Mouse (Mus musculus) MEL (cell line): ENCODE data around the gene Zfp768. TPM values are rescaled to one million over a fixed set of nuclear protein-coding genes. Genes with fewer than 3 reads are reported as not detected.
"Not testable (repeated sequence)": the region's sequence is repeated elsewhere in the genome, so short reads cannot be mapped to it uniquely, and the experiment has no call there.

ENCODE experiments used
- DNase-seq: peaks from one replicate; pipeline ENCODE4 v3.0.0; 2011; ENCODE audit warnings: low read depth, low spot score
- H3K27ac ChIP-seq: 2 replicates; pipeline ENCODE4 v1.5.1; 2012; ENCODE audit warnings: low read depth, mild to moderate bottlenecking, control low read depth, low read length, moderate library complexity; ENCODE audit not compliant: control insufficient read depth
- H3K27me3 ChIP-seq, 2 experiments: fragments of 150-350 bp in 1 of 2; sonication (generic) in 1 of 2; 2 replicates each; pipeline ENCODE4 v1.6.1; 2012; ENCODE audit warnings: low read length in 2 of 2, mild to moderate bottlenecking in 2 of 2, improper control_type of control experiment in 1 of 2, moderate library complexity in 1 of 2; ENCODE audit not compliant: insufficient read depth in 2 of 2, control insufficient read depth in 1 of 2
- H3K36me3 ChIP-seq, 2 experiments: 2 replicates each; pipeline ENCODE4 v1.6.1; 2012 to 2014; ENCODE audit warnings: low read length in 2 of 2, improper control_type of control experiment in 1 of 2, inconsistent platforms in 1 of 2, mild to moderate bottlenecking in 1 of 2; ENCODE audit not compliant: insufficient read depth in 2 of 2, control insufficient read depth in 1 of 2
- H3K4me1 ChIP-seq, 2 experiments: fragments of 150-350 bp in 1 of 2; sonication (generic) in 1 of 2; 2 replicates each; pipeline ENCODE4 v1.6.1; 2012; ENCODE audit warnings: low read length in 2 of 2, improper control_type of control experiment in 1 of 2, mild to moderate bottlenecking in 1 of 2; ENCODE audit not compliant: insufficient read depth in 2 of 2, control insufficient read depth in 1 of 2
- H3K4me3 ChIP-seq, 2 experiments: fragments of 150-350 bp in 1 of 2; sonication (generic) in 1 of 2; 2 replicates each; pipeline ENCODE4 v1.5.1; 2012; ENCODE audit warnings: low read depth in 2 of 2, low read length in 2 of 2, mild to moderate bottlenecking in 2 of 2, moderate library complexity in 2 of 2, control low read depth in 1 of 2, improper control_type of control experiment in 1 of 2; ENCODE audit not compliant: control insufficient read depth in 1 of 2, insufficient read depth in 1 of 2
- H3K79me2 ChIP-seq: 2 replicates; pipeline ENCODE4 v1.6.1; 2012; ENCODE audit warnings: mild to moderate bottlenecking, low read length, moderate library complexity; ENCODE audit not compliant: control insufficient read depth, poor library complexity, insufficient read depth
- H3K9ac ChIP-seq: 2 replicates; pipeline ENCODE4 v1.6.1; 2012; ENCODE audit warnings: low read depth, mild to moderate bottlenecking, control low read depth, low read length, moderate library complexity; ENCODE audit not compliant: control insufficient read depth, poor library complexity, severe bottlenecking
- H3K9me3 ChIP-seq: fragments of 150-350 bp; sonication (generic); replicated peaks from 2 replicates; pipeline ENCODE4 v1.6.1; 2012; ENCODE audit warnings: mild to moderate bottlenecking, low read length, improper control_type of control experiment, moderate library complexity; ENCODE audit not compliant: insufficient read depth
- BHLHE40 ChIP-seq: IDR thresholded peaks from 2 replicates; pipeline ENCODE4 v1.6.1; 2012; ENCODE audit warnings: low read depth, mild to moderate bottlenecking, inconsistent platforms, low read length, improper control_type of control experiment, borderline replicate concordance
- CTCF ChIP-seq, 3 experiments: IDR thresholded peaks in 2 of 3; conservative IDR thresholded peaks in 1 of 3; 2 replicates each; pipeline ENCODE4 v1.5.1; 2011 to 2012; ENCODE audit warnings: low read length in 3 of 3, low read depth in 2 of 3, mild to moderate bottlenecking in 2 of 3, improper control_type of control experiment in 1 of 3, inconsistent platforms in 1 of 3, mixed read lengths in 1 of 3, moderate library complexity in 1 of 3; ENCODE audit not compliant: control insufficient read depth in 1 of 3, insufficient read depth in 1 of 3, poor library complexity in 1 of 3, severe bottlenecking in 1 of 3
- E2F4 ChIP-seq: IDR thresholded peaks from 2 replicates; pipeline ENCODE4 v1.6.1; 2011; ENCODE audit warnings: low read depth, low read length, improper control_type of control experiment, borderline replicate concordance
- ELF1 ChIP-seq: IDR thresholded peaks from 2 replicates; pipeline ENCODE4 v1.6.1; 2014; ENCODE audit warnings: low read depth, mild to moderate bottlenecking, inconsistent platforms, low read length, improper control_type of control experiment, moderate library complexity
- ETS1 ChIP-seq: IDR thresholded peaks from 2 replicates; pipeline ENCODE4 v1.6.1; 2012; ENCODE audit warnings: low read depth, mild to moderate bottlenecking, inconsistent platforms, low read length, improper control_type of control experiment, moderate library complexity
- GABPA ChIP-seq: IDR thresholded peaks from 2 replicates; pipeline ENCODE4 v1.6.1; 2012; ENCODE audit warnings: low read depth, mild to moderate bottlenecking, inconsistent platforms, low read length, improper control_type of control experiment, moderate library complexity
- GATA1 ChIP-seq: IDR thresholded peaks from 2 replicates; pipeline ENCODE4 v1.6.1; 2011; ENCODE audit warnings: low read depth, low read length, improper control_type of control experiment
- HCFC1 ChIP-seq: IDR thresholded peaks from 2 replicates; pipeline ENCODE4 v1.6.1; 2012; ENCODE audit warnings: low read depth, mild to moderate bottlenecking, inconsistent platforms, low read length, improper control_type of control experiment, moderate library complexity
- JUND ChIP-seq: IDR thresholded peaks from 2 replicates; pipeline ENCODE4 v1.6.1; 2011; ENCODE audit warnings: low read depth, mild to moderate bottlenecking, improper control_type of control experiment, low read length
- MAX ChIP-seq: IDR thresholded peaks from 2 replicates; pipeline ENCODE4 v1.6.1; 2011; ENCODE audit warnings: low read length, improper control_type of control experiment
- MAZ ChIP-seq: IDR thresholded peaks from 2 replicates; pipeline ENCODE4 v1.6.1; 2012; ENCODE audit warnings: low read depth, mild to moderate bottlenecking, inconsistent platforms, low read length, improper control_type of control experiment
- MEF2A ChIP-seq: IDR thresholded peaks from 2 replicates; pipeline ENCODE4 v1.6.1; 2014; ENCODE audit warnings: low read depth, mild to moderate bottlenecking, inconsistent platforms, low read length, improper control_type of control experiment; ENCODE audit not compliant: poor library complexity, insufficient replicate concordance, severe bottlenecking; ENCODE audit errors: extremely low read depth
- MXI1 ChIP-seq: IDR thresholded peaks from 2 replicates; pipeline ENCODE4 v1.6.1; 2011; ENCODE audit warnings: mild to moderate bottlenecking, low read depth, low read length, improper control_type of control experiment
- MYC ChIP-seq: IDR thresholded peaks from 2 replicates; pipeline ENCODE4 v1.6.1; 2011; ENCODE audit warnings: low read depth, mild to moderate bottlenecking, low read length, improper control_type of control experiment, moderate library complexity
- NELFE ChIP-seq: IDR thresholded peaks from 2 replicates; pipeline ENCODE4 v1.6.1; 2011; ENCODE audit warnings: low read depth, low read length, improper control_type of control experiment
- NRF1 ChIP-seq: IDR thresholded peaks from 2 replicates; pipeline ENCODE4 v1.6.1; 2014; ENCODE audit warnings: low read depth, mild to moderate bottlenecking, inconsistent platforms, low read length, improper control_type of control experiment, moderate library complexity; ENCODE audit not compliant: poor library complexity, insufficient read depth, severe bottlenecking
- POLR2A ChIP-seq, 2 experiments: IDR thresholded peaks; 2 replicates each; pipeline ENCODE4 v1.6.1; 2011 to 2012; ENCODE audit warnings: low read length in 2 of 2, mild to moderate bottlenecking in 2 of 2, control low read depth in 1 of 2, improper control_type of control experiment in 1 of 2, low read depth in 1 of 2, moderate library complexity in 1 of 2; ENCODE audit not compliant: control insufficient read depth in 1 of 2, insufficient read depth in 1 of 2, poor library complexity in 1 of 2
- POLR2AphosphoS2 ChIP-seq: IDR thresholded peaks from 2 replicates; pipeline ENCODE4 v1.6.1; 2011; ENCODE audit warnings: low read length, improper control_type of control experiment
- POLR2AphosphoS5 ChIP-seq: IDR thresholded peaks from 2 replicates; pipeline ENCODE4 v1.6.1; 2012; ENCODE audit warnings: low read depth, borderline replicate concordance, mild to moderate bottlenecking, inconsistent platforms, low read length, moderate library complexity, mixed read lengths
- RAD21 ChIP-seq: IDR thresholded peaks from 2 replicates; pipeline ENCODE4 v1.6.1; 2011; ENCODE audit warnings: mild to moderate bottlenecking, low read depth, low read length, improper control_type of control experiment
- RCOR1 ChIP-seq: IDR thresholded peaks from 2 replicates; pipeline ENCODE4 v1.6.1; 2012; ENCODE audit warnings: low read depth, mild to moderate bottlenecking, inconsistent platforms, low read length, improper control_type of control experiment
- SIN3A ChIP-seq: IDR thresholded peaks from 2 replicates; pipeline ENCODE4 v1.6.1; 2012; ENCODE audit warnings: low read length, improper control_type of control experiment, inconsistent platforms
- SMC3 ChIP-seq: IDR thresholded peaks from 2 replicates; pipeline ENCODE4 v1.6.1; 2011; ENCODE audit warnings: low read depth, low read length, improper control_type of control experiment
- TBP ChIP-seq: IDR thresholded peaks from 2 replicates; pipeline ENCODE4 v1.8.0; 2011; ENCODE audit warnings: low read depth, low read length, improper control_type of control experiment
- TCF12 ChIP-seq: IDR thresholded peaks from 2 replicates; pipeline ENCODE4 v1.6.1; 2014; ENCODE audit warnings: low read depth, mild to moderate bottlenecking, inconsistent platforms, low read length, improper control_type of control experiment, moderate library complexity
- USF1 ChIP-seq: IDR thresholded peaks from 2 replicates; pipeline ENCODE4 v1.6.1; 2014; ENCODE audit warnings: low read depth, mild to moderate bottlenecking, inconsistent platforms, low read length, improper control_type of control experiment, moderate library complexity
- USF2 ChIP-seq, 2 experiments: IDR thresholded peaks; 2 replicates each; pipeline ENCODE4 v1.6.1; 2011 to 2012; ENCODE audit warnings: improper control_type of control experiment in 2 of 2, low read length in 2 of 2, borderline replicate concordance in 1 of 2, inconsistent platforms in 1 of 2, low read depth in 1 of 2, mild to moderate bottlenecking in 1 of 2; ENCODE audit not compliant: insufficient read depth in 1 of 2
- ZC3H11A ChIP-seq: IDR thresholded peaks from 2 replicates; pipeline ENCODE4 v1.6.1; 2012; ENCODE audit warnings: low read depth, mild to moderate bottlenecking, inconsistent platforms, low read length, improper control_type of control experiment
- ZKSCAN1 ChIP-seq: IDR thresholded peaks from 2 replicates; pipeline ENCODE4 v1.6.1; 2012; ENCODE audit warnings: low read depth, mild to moderate bottlenecking, inconsistent platforms, low read length, improper control_type of control experiment, moderate library complexity
- ZMIZ1 ChIP-seq: IDR thresholded peaks from 2 replicates; pipeline ENCODE4 v1.6.1; 2012; ENCODE audit warnings: low read depth, mild to moderate bottlenecking, inconsistent platforms, low read length, improper control_type of control experiment, moderate library complexity
- ZNF384 ChIP-seq: IDR thresholded peaks from 2 replicates; pipeline ENCODE4 v1.6.1; 2012; ENCODE audit warnings: low read depth, mild to moderate bottlenecking, inconsistent platforms, low read length, improper control_type of control experiment
- polyA plus RNA-seq, 2 experiments: library from polyadenylated mRNA; stranded (reverse) in 1 of 2; unstranded in 1 of 2; fragments of >175 nt in 1 of 2; fragments of >200 nt in 1 of 2; gene quantifications; 2 replicates each; pipeline versions ENCODE4 v1.2.1 to v1.2.4; 2012; ENCODE audit warnings: low replicate concordance in 2 of 2, low read depth in 1 of 2; ENCODE audit not compliant: insufficient read length in 2 of 2, insufficient read depth in 1 of 2, missing spikeins in 1 of 2
- total RNA-seq: library from RNA; depleted of rRNA; stranded (reverse); fragments of 300-350 nt; gene quantifications from 2 replicates; pipeline ENCODE4 v1.2.3, GENCODE M21; 2012

Zfp768 gene
- total and polyA plus RNA-seq, 3 experiments: 5.4 to 12.0 TPM; not detected in 1

- not testable (repeated sequence) for H3K4me3 ChIP-seq, H3K9me3 ChIP-seq, H3K79me2 ChIP-seq, H3K27me3 ChIP-seq, H3K9ac ChIP-seq
- peak; percentile 48 for DNase-seq
- H3K4me1 ChIP-seq: peaks cover 9 to 16% of the 10 kb centered on the region in 2 experiments
- peak; percentile 36 for TF ChIP-seq SMC3
- peak; percentile 39 to 43 (median 40) for TF ChIP-seq CTCF (IDR thresholded peaks at IDR 0.05 in 2 of 3, conservative IDR thresholded peaks at IDR 0.05 in 1 of 3; ENCODE audit: control insufficient read depth in 1 of 3, insufficient read depth in 1 of 3, low read depth in 2 of 3, low read length in 3 of 3, poor library complexity in 1 of 3, severe bottlenecking in 1 of 3)
- peak overlapping the region; percentile 15; the same call in 1 of the 2 replicates for H3K27ac ChIP-seq
- peaks cover 0 to 13% of the 10 kb centered on the region in 2 experiments; a peak in 2 of 4 replicates for H3K36me3 ChIP-seq
Measured at GRCm38 (mm10) chr7:127371870-127372269, 26.5 kb upstream of the Zfp768 start.

GRCm38 (mm10) chr7:127371213-127371612 is 25.8 kb upstream of the Zfp768 start:
- Histone ChIP-seq H3K9ac (no peak overlapping the region), H3K27me3 (no peaks in the 10 kb centered on the region), H3K27ac (peak overlapping the region; percentile 15; the same call in 1 of the 2 replicates), H3K4me1 (peaks cover 9 to 11% of the 10 kb centered on the region in 2 experiments), H3K36me3 (peaks cover 0 to 10% of the 10 kb centered on the region in 2 experiments; a peak in 2 of 4 replicates), H3K79me2 (peaks cover 2% of the 10 kb centered on the region; the same call in 1 of the 2 replicates), H3K4me3 (no peak overlapping the region), H3K9me3 (no peaks in the 10 kb centered on the region)
- DNase-seq: peak; percentile 64
- TF ChIP-seq GABPA (no peak), POLR2A (IDR thresholded peaks at IDR 0.05; ENCODE audit: control insufficient read depth in 1 of 2, insufficient read depth in 1 of 2, low read depth in 1 of 2, low read length in 2 of 2, poor library complexity in 1 of 2) (no peak), RCOR1 (0 out of 2 replicates have a peak, but pooled peaks have one; percentile 34), RAD21 (no peak), ZMIZ1 (no peak), ELF1 (no peak), MXI1 (peak; percentile 19; the same call in 1 of the 2 replicates), USF2 (IDR thresholded peaks at IDR 0.05; ENCODE audit: borderline replicate concordance in 1 of 2, insufficient read depth in 1 of 2, low read depth in 1 of 2, low read length in 2 of 2) (no peak), POLR2AphosphoS5 (no peak), ZC3H11A (no peak), TCF12 (peak; percentile 80; the same call in 1 of the 2 replicates), ETS1 (peak; percentile 72), TBP (no peak), POLR2AphosphoS2 (no peak), MAZ (no peak), JUND (no peak), MEF2A (no peak), GATA1 (peak; percentile 72), ZNF384 (no peak), NRF1 (no peak), E2F4 (no peak), NELFE (no peak), HCFC1 (no peak), SMC3 (no peak), ZKSCAN1 (no peak), CTCF (IDR thresholded peaks at IDR 0.05 in 2 of 3, conservative IDR thresholded peaks at IDR 0.05 in 1 of 3; ENCODE audit: control insufficient read depth in 1 of 3, insufficient read depth in 1 of 3, low read depth in 2 of 3, low read length in 3 of 3, poor library complexity in 1 of 3, severe bottlenecking in 1 of 3) (no peak), USF1 (no peak; the same call in 1 of the 2 replicates), SIN3A (no peak; the same call in 1 of the 2 replicates), MYC (no peak), BHLHE40 (no peak), MAX (no peak)
